Mouse (Mus musculus): ENCODE measurements at regions not wholly inside any gene's neighbourhood (a gene's known extent, or its start where the extent isn't known, plus 50 kb on each side); places are given as distances from the start of the nearest gene placed in this dataset.
"Not testable (repeated sequence)": the region's sequence is repeated elsewhere in the genome, so short reads cannot be mapped to it uniquely, and the experiment has no call there.

- no peak for DNase-seq
Observed at GRCm38 (mm10) chrX:166809165-166809564, 223.6 kb upstream of the Egfl6 start.

GRCm38 (mm10) chrX:166808207-166808606, 222.7 kb upstream of the Egfl6 start:
- DNase-seq: no peak

GRCm38 (mm10) chrX:166805957-166806356, 220.4 kb upstream of the Egfl6 start:
- no peak for DNase-seq

- DNase-seq: no peak
Observed at GRCm38 (mm10) chrX:166805480-166805879, 220.0 kb upstream of the Egfl6 start.

GRCm38 (mm10) chrX:166803246-166803645, 217.7 kb upstream of the Egfl6 start:
- no peak for DNase-seq

- DNase-seq: no peak
Observed at GRCm38 (mm10) chrX:166801017-166801416, 215.5 kb upstream of the Egfl6 start.

GRCm38 (mm10) chrX:166795651-166796050, 210.1 kb upstream of the Egfl6 start:
- DNase-seq: no peak

- no peak for DNase-seq
Observed at GRCm38 (mm10) chrX:166789031-166789430, 203.5 kb upstream of the Egfl6 start.

GRCm38 (mm10) chrX:166787137-166787536, 201.6 kb upstream of the Egfl6 start:
- not testable (repeated sequence) for DNase-seq

- no peak for DNase-seq
Observed at GRCm38 (mm10) chrX:166785615-166786014, 200.1 kb upstream of the Egfl6 start.

- DNase-seq: no peak
Observed at GRCm38 (mm10) chrX:166783377-166783776, 197.9 kb upstream of the Egfl6 start.

GRCm38 (mm10) chrX:166779334-166780092, 194.0 kb upstream of the Egfl6 start:
- DNase-seq: no peak

GRCm38 (mm10) chrX:166773408-166773854, 187.9 kb upstream of the Egfl6 start:
- DNase-seq: no peak

GRCm38 (mm10) chrX:166766991-166767390, 181.5 kb upstream of the Egfl6 start:
- DNase-seq: no peak

GRCm38 (mm10) chrX:166765647-166766046, 180.1 kb upstream of the Egfl6 start:
- DNase-seq: no peak

- no peak for DNase-seq
Observed at GRCm38 (mm10) chrX:166762098-166762497, 176.6 kb upstream of the Egfl6 start.

- no peak for DNase-seq
Observed at GRCm38 (mm10) chrX:166757152-166757551, 171.6 kb upstream of the Egfl6 start.

- DNase-seq: no peak
Observed at GRCm38 (mm10) chrX:166754967-166755654, 169.6 kb upstream of the Egfl6 start.

- no peak for DNase-seq
Observed at GRCm38 (mm10) chrX:166749055-166749679, 163.6 kb upstream of the Egfl6 start.

GRCm38 (mm10) chrX:166731354-166731753, 145.8 kb upstream of the Egfl6 start:
- DNase-seq: no peak

- DNase-seq: no peak
Observed at GRCm38 (mm10) chrX:166728622-166728928, 143.1 kb upstream of the Egfl6 start.

- no peak for DNase-seq
Observed at GRCm38 (mm10) chrX:166727823-166728621, 142.5 kb upstream of the Egfl6 start.

All from right cerebral cortex, postnatal 14 days (tissue).